Mouse (Mus musculus): ENCODE measurements around the gene Skor1.
A peak's percentile ranks its signal among the peaks of the same experiment; 100 is the strongest.

Skor1 gene

GRCm38 (mm10) chr9:63149372-63149766, 608 bp upstream of the Skor1 start:
- no peak for DNase-seq (ENCODE audit: extremely low spot score)

DNA sequence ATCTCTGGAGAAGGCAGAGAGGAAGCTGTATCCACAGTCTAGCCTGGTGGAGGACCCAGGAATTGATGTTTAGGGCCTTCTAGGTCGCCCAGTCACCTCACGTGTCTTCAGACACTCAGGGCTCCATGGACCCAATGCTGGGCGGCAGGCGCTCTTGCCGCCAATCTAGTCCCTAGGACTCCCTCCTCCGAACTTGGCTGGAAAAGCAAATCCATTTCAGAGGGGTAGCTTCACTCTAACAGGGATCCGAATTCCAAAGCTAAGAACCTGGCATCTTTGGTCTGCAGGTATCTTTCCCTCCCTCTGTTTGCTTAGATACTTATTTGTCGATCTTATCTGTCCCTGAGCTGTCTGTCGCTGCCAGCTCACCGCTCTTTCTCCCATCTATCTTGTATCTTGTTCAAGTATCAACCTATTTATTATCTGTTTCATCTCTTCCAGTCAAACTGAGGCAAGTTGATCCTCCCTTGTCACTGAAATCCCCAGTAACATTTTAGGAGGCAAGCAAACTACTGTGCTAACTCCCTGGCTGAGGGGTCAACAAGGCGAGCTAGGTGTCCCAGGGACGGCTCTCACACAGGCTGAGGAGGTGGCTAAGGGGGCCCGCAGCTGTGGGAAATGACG, 863 bp downstream of the Skor1 start:
- DNase-seq (ENCODE audit: extremely low spot score) = peak; percentile 36

- peak; percentile 22 for DNase-seq (ENCODE audit: extremely low spot score)
Measured at GRCm38 (mm10) chr9:63147296-63147695, 1.5 kb downstream of the Skor1 start.

- DNase-seq (ENCODE audit: extremely low spot score) = peak; percentile 38
Measured at GRCm38 (mm10) chr9:63146856-63147274, 1.9 kb downstream of the Skor1 start.

DNA sequence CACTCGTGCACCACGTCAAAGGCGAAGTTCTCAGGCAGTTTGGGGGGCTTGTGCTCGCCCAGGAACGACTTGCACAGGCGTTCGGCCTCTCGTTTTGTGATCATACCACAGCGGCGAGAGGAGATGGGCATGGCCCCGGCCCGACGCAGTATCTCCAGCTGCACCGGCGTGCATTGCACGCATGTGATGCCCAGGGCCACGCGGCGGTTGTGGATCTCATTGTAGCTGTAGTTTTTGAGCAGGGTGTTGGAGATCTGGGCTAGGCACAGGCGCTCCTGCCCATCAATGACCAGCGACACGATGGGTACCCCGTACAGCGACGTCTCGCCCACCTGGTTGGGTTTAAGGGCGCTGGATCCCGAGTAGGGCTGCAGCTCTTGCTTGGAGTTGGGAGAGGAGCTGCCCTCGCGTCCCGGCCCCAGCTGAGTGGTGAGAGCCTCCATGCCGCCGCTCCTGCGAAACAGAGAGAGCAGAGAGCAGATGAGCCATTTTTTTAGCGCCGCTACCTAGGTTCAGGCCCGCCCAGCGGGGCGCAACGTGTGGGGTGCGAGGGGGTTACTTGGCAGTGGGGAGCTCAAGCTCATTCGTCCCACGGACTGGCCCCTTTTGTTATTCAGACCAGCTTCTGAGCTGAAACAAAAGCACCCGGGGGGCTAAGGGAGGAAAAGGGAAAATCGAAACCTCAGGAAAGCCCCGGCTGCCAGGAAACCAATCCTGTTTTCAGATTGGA, 2.5 kb downstream of the Skor1 start:
- DNase-seq (ENCODE audit: extremely low spot score) = peak; percentile 39

- peak; percentile 56 for DNase-seq (ENCODE audit: extremely low spot score)
Measured at GRCm38 (mm10) chr9:63145249-63146125, 3.3 kb downstream of the Skor1 start.

- DNase-seq (ENCODE audit: extremely low spot score) = no peak
Measured at GRCm38 (mm10) chr9:63144502-63145248, 4.1 kb downstream of the Skor1 start.

GRCm38 (mm10) chr9:63143641-63144501, 4.9 kb downstream of the Skor1 start:
- DNase-seq (ENCODE audit: extremely low spot score) = peak; percentile 46

DNA sequence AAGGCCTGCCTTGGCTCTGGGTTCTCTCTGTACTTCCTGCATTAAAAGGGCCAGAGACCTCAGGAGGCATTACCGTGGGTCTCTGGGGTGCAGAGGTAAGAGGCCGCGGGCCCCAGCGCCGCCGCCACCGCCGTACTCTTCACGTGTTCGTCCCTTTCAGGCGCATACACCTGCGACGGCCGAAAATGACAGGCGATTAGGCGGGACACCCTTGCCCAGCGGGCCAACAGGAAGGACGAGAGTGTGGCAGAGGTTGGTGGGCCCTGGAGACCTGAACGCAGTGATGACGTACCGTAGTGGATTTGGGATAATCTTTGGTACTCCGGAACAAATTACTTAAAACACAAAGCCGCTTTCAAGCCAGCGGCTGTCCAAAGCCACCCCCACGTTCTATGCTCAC, 5.5 kb downstream of the Skor1 start:
- DNase-seq (ENCODE audit: extremely low spot score) = peak; percentile 23

- DNase-seq (ENCODE audit: extremely low spot score) = peak; percentile 33
Measured at GRCm38 (mm10) chr9:63142335-63143036, 6.3 kb downstream of the Skor1 start.

DNA sequence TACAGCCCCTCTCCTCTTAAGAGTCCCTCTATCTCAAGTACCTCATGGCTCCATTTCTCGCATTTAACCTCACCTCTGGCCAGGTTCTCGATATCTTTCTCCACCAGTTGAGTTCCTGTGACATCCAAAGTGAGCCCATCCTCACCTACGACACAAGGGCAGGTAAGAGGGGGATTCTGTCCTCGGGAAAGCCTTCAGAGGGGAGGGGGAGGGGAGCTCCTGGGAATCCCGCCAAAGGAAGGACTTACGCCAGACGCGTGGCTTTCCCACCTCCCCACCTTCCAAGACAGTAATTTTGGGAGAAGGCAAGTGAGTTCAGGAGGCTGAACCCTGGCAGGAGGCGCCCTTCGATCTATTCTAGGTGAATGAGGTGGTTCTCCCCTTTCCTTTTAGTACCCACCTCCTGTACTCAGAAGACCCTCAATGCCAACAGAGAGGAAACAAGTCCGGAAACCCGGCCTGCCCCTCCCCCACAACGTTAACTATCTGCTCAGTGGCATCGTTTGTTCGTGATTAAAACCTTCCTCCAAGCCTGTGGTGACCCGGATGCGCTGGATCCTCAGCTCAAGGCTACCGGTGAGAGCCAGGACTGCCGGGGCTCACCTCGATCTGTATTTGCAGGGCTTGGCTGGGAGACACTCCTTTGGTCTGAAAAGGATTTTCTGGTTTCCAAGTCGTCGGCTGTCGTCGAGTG, 7.0 kb downstream of the Skor1 start:
- no peak for DNase-seq (ENCODE audit: extremely low spot score)

DNA sequence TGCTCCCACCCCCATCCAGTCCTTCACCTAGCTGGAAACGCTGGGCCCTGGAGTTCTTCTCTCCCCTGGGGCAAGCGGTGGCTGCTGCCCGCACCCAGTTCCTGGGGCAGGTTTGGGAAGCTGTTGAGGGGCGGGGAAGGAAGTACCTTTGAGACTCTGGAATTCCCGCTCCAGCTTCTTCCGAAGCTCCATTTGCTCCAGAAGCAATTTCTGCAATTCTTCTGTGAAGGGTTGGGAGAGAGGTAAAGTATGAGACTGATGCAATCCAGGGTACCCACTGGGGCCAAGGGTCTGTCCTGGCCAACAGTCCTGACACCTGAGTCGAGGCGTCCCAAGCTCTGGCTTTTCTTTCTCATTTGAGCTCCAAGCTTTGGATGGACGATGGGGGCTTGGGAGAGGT, 8.6 kb downstream of the Skor1 start:
- no peak for DNase-seq (ENCODE audit: extremely low spot score)

DNA sequence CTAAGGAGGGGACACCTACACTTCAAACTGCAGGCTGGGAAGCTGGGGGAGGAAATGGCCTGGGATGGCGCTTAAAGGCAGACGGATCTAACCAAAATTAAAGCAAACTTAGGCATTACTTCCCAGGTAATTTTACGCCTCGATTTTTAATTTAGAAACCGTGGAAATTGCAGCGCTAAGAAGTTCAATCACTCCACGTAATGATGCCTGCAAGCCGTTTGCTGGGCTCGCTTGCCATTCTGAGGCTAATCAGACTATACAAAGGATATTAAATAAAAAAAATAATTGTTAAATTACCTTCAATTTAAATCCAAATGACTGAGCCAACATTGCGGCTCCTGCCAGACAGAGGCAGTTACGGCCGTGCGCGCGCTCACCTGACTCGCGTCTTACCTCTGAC, 9.1 kb downstream of the Skor1 start:
- DNase-seq (ENCODE audit: extremely low spot score) = no peak

DNA sequence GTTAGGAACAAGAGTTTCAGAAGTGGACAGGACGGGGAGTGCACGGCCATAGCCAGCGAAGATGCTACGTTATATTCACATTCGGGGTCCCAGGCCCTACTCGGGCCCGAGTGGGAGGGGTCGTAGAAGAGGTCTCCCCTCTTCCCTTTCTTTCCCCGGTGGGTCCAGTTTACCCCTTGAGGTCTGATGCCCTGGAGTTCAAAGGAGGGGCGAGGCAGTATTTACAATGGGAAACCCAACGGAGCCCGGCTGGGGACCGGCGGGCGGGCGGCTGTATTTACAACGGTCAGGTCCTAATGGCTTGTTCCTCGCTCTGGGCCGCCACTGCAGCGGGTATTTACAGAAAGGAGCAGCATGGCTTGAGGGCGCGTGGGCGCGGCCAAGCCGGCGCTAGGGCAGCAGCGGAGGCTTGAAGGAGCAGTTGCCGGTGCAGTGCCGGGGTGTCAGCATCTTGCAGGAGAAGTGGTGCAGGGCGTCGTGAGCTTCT, 10.2 kb downstream of the Skor1 start:
- DNase-seq (ENCODE audit: extremely low spot score) = peak; percentile 65

DNA sequence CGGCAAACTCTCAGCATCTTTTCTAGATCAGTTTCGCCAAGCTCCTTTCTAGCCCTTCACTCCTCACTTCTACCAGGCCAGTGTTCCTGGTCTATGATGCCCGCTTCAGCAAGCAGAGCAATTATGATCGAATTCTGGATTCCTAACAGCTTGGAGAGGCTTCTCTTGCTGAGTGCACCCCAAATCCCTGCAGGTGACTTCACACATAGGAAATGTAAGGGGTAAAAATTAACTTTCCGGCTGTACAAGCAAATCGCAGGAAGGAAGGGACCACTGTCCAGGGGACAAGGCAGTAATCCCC, 11.2 kb downstream of the Skor1 start:
- DNase-seq (ENCODE audit: extremely low spot score) = no peak

- DNase-seq (ENCODE audit: extremely low spot score) = peak; percentile 57
Measured at GRCm38 (mm10) chr9:63136756-63137614, 11.8 kb downstream of the Skor1 start.

DNA sequence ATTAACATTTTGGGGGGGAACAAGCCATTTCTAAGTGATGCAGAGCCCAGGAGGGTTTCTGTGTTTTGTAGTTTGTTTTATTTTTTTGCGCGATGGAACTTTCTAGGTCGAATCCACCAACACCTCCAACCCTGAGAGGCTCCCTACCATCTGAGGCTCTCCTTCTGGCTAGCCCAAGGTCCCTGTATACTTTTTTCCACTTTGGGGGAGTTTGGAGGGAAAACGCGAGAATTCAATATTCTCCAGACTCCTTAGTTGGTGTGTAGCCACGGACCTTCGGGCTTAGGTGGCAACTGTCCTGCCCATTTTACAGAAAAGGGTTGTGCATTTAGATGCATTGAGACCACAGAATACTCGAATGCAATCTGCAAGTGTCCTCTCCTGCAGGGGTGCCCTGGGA, 12.5 kb downstream of the Skor1 start:
- peak; percentile 16 for DNase-seq (ENCODE audit: extremely low spot score)

GRCm38 (mm10) chr9:63135801-63136200, 13.0 kb downstream of the Skor1 start:
- DNase-seq (ENCODE audit: extremely low spot score) = peak; percentile 60

- no peak for DNase-seq (ENCODE audit: extremely low spot score)
Measured at GRCm38 (mm10) chr9:63135356-63135755, 13.4 kb downstream of the Skor1 start.

All from embryo, embryonic 9.5 days (tissue).